Mouse (Mus musculus) CH12F3 (cell line): ENCODE results near the gene Bco2.

Source experiments
- in situ Hi-C: fragments of 300-500 bp; cut with MboI; formaldehyde crosslinking; loops from 2 replicates; pipeline ENCODE4 v1.14.3; 2020; ENCODE audit warnings: low sequenced_read_pairs

Gene Bco2

DNA sequence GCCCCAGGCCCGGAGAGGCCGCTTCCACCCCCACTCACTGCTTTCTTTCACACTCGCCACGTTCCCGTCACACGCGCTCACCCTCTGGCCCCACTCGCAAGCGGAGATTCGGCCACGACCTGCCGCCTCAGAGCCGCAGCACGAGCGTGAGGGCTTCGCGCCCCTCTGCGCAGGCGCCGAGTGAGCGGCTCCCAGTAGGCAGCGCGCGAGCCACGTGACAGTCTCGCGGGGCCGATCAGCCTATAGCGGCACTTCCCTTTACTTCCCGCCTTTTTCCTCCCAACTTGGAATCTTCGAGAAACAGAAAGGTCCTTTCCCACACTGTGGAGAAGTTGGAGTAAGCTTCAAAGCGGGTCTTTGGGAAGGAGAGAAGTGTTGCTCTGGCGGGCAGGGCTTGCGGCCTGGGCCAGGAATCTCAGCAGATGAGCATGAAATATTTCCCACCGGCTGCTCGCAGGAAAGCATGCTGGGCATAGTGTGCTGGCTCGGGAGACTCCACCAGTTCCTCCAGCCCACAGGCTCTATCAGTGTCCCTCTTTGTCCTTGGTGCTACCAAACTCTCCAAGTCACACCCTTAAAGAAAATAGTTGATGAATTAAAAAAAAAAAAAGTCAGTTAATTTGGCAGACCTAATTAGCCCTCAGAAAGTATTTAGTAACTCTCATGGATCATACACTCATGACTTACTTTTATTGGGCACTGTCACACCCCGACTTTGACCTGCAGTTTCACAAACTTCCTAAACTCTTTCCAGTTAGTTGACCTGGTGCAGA lies 6.3 kb upstream of the Bco2 start, which contains the start of gene Tex12:
TSS of gene Tex12 (minus strand) at position 181 of the 773 bp plus-strand sequence.
- in situ Hi-C loops: no loop called here

GRCm38 (mm10) chr9:50554241-50555093 lies 514 bp downstream of the Bco2 start, which contains the start of gene Il18:
Gene Il18, plus strand, starts transcription at chr9:50554827.
- in situ Hi-C loops: no loop called here

DNA sequence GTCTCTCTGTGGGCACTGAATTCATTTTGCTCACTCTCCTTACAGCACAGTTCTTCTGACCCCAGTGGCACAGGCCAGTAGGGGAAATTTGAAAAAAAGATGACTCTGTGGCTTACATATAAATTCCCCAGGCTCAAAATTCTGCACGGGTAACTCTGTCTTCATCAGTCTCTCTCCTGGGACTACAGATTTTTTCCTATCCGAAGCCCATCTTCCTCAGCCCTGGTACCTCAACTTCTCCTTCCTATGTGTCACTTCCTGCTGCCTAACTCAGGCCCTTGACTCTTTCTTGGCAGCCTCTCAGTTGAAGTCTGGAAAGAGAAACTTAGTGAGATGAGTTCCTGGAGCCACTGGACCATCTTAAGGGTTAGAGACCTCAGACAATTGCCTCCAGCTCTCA lies 1.4 kb downstream of the Bco2 start:
- in situ Hi-C loops: no loop called here

DNA sequence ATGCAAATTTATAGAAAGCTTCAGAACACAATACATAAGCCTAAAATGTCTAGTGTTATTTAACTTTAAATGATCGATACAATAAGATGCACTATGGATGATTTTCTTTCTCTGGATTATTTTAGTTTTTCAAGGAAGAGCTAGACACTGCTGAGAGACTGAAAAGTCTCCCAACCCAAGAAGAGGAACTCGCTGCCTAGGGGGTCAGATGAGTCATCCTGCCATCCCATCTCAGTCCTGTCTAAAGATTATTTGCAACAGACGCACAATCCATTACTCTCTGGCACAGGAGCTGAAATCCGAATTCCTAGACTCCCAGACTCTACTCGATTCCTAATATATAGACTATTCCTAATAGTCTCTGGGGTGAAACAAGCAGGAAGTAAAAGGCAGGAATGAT lies 2.8 kb downstream of the Bco2 start:
- in situ Hi-C loops: no loop called here

- in situ Hi-C loops: loop anchor here (25.0 kb wide), 1 partner anchor 1062 kb away; the partner anchor contains the start of gene Ttc12
Measured at GRCm38 (mm10) chr9:50548936-50549335, 6.0 kb downstream of the Bco2 start.

DNA sequence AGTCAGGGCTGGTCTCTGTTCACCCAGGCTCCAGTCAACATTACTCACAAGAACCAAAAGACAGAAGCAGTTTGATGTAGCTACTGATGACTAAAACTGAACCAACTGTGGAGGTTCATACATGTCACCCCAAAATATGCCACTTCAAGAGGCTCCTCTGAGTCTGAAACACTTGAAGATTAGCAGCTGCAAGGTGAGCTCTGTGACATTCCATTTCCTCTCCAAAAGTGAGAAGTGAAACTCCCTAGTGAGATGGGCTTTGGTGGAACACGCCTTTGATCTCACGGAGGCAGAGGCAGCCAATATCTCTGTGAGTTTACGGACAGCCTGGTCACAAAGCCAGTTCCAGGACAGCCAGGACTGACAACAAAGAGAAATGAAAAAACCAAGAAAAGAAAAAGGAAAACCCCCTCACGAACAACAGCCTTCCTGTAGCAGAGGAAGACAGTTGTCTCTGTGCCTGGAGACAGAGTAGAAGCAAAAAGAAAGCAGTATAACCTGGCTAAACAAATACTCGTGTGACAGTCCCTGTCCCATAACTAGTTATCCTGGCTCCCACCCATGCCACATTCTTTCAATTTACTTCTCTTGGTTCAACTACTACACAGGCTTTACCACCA lies 7.0 kb downstream of the Bco2 start:
- in situ Hi-C loops: loop anchor here (25.0 kb wide), 1 partner anchor 1061 kb away; the partner anchor contains the start of gene Ttc12

DNA sequence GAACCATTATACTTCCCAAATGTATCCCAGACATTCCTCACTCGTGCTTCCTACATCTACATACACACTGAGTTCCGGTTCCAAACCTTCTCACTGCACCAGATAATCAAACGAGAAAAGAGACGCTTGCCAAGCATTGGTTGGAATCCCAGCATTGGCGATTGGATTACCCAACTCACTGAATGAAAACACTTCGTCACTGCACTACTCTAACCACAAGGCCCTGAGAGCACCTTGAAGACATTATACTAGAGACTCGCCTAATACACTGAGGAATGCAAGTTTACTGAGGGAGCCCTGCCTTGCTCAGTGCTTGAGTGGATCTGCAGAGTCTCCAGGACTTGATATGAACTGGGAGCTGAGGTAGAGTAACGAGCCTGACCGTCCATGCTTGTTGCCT lies 12.6 kb downstream of the Bco2 start:
- in situ Hi-C loops: loop anchor here (25.0 kb wide), 1 partner anchor 1055 kb away; the partner anchor contains the start of gene Ttc12

- in situ Hi-C loops: loop anchor here (25.0 kb wide), 1 partner anchor 1053 kb away; the partner anchor contains the start of gene Ttc12
Measured at GRCm38 (mm10) chr9:50540170-50540569, 14.8 kb downstream of the Bco2 start.

- in situ Hi-C loops: loop anchor here (10.0 to 25.0 kb wide), 2 partner anchors 202 to 1050 kb away; partner anchors contain the start of gene Ttc12
Measured at GRCm38 (mm10) chr9:50537295-50537694, 17.7 kb downstream of the Bco2 start.

DNA sequence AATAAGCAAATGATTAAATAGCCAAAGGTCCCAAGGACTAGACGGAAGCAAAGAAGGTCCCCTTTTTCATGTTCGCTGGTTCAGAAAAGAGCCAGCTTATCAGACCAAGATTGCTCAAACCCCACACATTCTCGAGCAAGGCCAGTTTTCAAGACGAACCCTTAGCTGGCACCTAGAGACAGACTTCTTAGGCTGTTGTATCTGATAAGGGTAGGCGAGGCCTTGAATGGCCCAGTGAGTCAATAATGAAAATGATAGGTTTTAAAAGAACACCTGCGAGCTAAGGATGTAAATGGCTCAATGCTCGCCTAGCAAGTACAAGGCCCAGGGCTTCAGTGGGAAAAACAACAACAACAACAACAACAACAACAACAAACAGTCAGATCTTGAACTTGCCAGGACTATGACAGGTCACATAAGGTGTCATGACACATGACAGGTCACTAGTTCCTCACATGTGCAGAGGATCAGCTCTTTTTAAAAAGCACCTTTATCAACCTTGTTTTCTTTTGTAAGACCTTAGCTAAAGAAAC lies 18.3 kb downstream of the Bco2 start:
- in situ Hi-C loops: loop anchor here (10.0 to 25.0 kb wide), 2 partner anchors 202 to 1049 kb away; partner anchors contain the start of gene Ttc12

DNA sequence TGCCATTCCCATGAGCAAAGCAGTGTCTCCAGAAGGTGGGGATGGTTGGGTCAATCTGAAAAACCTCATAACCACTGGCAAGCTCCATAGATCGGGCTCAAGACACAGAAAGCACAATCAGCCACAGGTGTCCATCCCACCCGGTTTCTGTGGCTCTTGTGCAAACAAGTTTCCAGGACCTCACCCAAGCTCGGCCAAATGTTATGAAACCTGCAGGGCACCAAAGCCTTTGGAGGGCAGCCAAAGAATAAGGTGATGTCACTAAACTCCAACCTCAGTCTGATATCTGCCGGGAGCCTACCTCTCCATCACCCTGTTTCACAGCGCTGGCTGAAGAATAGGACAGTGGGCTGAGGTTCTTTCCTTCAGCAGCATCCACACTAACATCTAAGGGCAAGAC lies 19.1 kb downstream of the Bco2 start:
- in situ Hi-C loops: loop anchor here (10.0 to 25.0 kb wide), 2 partner anchors 201 to 1049 kb away; partner anchors contain the start of gene Ttc12

- in situ Hi-C loops: loop anchor here (10.0 to 25.0 kb wide), 2 partner anchors 199 to 1046 kb away; partner anchors contain the start of gene Ttc12
Measured at GRCm38 (mm10) chr9:50533791-50534190, 21.2 kb downstream of the Bco2 start.

- in situ Hi-C loops: loop anchor here (10.0 to 25.0 kb wide), 2 partner anchors 199 to 1046 kb away; partner anchors contain the start of gene Ttc12
Measured at GRCm38 (mm10) chr9:50533328-50533727, 21.7 kb downstream of the Bco2 start.

GRCm38 (mm10) chr9:50530890-50531289 lies 24.1 kb downstream of the Bco2 start:
- in situ Hi-C loops: loop anchor here (10.0 to 25.0 kb wide), 2 partner anchors 196 to 1044 kb away; partner anchors contain the start of gene Ttc12

DNA sequence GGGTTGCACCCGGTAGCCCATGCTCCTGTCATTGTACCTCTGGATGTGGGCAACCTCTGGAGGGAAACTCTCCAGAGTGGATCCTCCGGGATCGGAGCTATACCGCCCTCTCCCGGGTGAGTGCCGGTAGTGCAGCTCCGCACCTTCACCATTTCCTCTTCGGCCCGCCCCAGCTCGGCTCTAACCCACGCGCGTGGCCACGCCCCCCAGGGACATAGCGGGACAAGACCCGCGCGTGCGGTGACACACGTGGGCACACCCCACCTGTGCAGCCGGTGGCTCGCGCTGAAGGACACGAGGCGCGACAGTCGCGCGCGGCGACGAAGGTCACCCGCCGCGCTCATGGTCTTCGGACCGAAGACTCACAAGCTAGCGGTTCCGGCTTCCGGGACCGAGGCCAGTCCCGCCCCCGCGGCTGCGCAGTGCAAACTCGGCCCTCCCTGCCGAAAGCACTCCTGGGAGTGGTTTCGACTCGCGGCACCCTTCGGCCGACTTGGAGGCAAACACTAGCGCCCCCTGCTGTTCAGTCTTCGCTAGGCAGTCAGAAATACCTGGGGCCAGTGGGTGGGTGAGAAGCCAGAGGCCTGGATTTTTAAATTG lies 26.6 kb downstream of the Bco2 start, which contains the start of gene Pts:
TSS of gene Pts (minus strand) at position 432 of the 600 bp plus-strand sequence.
- in situ Hi-C loops: loop anchor here (5.0 to 25.0 kb wide), 2 partner anchors 71 to 1041 kb away; partner anchors contain the start of gene Ttc12

GRCm38 (mm10) chr9:50527860-50528259 lies 27.1 kb downstream of the Bco2 start:
- in situ Hi-C loops: loop anchor here (5.0 to 25.0 kb wide), 2 partner anchors 71 to 1041 kb away; partner anchors contain the start of gene Ttc12

DNA sequence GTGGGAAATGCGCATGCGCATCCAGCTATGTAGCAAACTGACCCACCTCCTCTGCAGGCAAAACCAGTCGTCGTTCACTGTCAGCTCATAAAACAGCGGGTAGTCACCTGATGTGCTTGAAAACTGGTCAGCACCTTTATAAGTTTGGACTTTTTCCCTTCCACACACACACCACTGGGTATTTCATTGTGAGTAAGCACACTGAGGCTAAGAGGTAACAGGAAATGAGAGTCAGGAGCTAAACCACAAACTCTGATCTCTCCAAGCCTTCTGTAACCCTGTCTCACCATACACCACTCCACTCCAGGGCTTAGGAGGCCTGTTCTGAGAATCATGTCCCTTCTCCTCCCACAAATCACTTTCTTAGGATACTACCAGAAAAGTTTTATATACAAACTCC lies 29.4 kb downstream of the Bco2 start:
- in situ Hi-C loops: loop anchor here (5.0 to 25.0 kb wide), 2 partner anchors 68 to 1038 kb away; partner anchors contain the start of gene Ttc12

DNA sequence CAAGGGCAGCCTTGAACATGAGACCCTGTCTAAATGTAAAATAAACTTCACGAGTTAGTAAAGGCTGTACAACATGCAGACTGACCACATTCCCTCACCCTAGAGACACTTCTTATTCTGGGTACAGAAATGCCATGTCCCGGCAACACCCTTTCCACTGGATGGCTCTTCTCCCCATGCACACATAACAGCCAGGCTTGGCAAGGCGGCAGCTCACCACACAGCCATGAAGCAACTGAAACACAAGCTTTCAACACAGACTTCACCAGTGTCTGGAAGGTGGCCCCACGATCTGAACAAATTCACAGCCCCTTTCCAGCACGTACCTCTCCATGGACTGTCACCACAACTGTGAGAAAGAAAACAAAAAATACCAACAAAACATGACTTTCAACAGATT lies 30.0 kb downstream of the Bco2 start:
- in situ Hi-C loops: loop anchor here (5.0 to 25.0 kb wide), 2 partner anchors 68 to 1038 kb away; partner anchors contain the start of gene Ttc12

- in situ Hi-C loops: no loop called here
Measured at GRCm38 (mm10) chr9:50522574-50522973, 32.4 kb downstream of the Bco2 start.
